Mouse (Mus musculus) colon, adult 2 months (tissue): ENCODE results near the gene Ucp2. TPM values are rescaled to one million over a fixed set of nuclear protein-coding genes. Genes with fewer than 3 reads are reported as not detected.

Source experiments
- polyA plus RNA-seq: library from polyadenylated mRNA; depleted of rRNA; stranded (reverse); fragments of >200 nt; gene quantifications from 2 replicates; pipeline ENCODE4 v1.2.3, GENCODE M21; 2012; rRNA removed

The Ucp2 gene
- polyA plus RNA-seq, result 1,003 and 1,075 TPM in 2 replicates

GRCm38 (mm10) chr7:100493117-100493483 lies at the start of gene Ucp2:
Gene Ucp2 (plus strand): TSS chr7:100493337.

GRCm38 (mm10) chr7:100472777-100473176 lies 20.4 kb upstream of the Ucp2 start, which contains the start of gene Ucp3:
Gene Ucp3 (plus strand): TSS chr7:100472990.

GRCm38 (mm10) chr7:100514573-100514972 lies 21.4 kb downstream of the Ucp2 start, which contains the start of gene Dnajb13:
Gene Dnajb13 (minus strand): TSS chr7:100514960.

GRCm38 (mm10) chr7:100536804-100537518 lies 43.8 kb downstream of the Ucp2 start, which contains the start of gene Coa4:
Gene Coa4 (plus strand): TSS chr7:100537071.

Other genes starting within 250 kb of the Ucp2 start
- gene P4ha3, start 207.8 kb upstream of the Ucp2 start, polyA plus RNA-seq, result 2.4 and 2.6 TPM in 2 replicates
- gene C2cd3, start 121.1 kb upstream of the Ucp2 start, polyA plus RNA-seq, result 15.9 and 16.0 TPM in 2 replicates
- gene Ppme1, start 121.0 kb upstream of the Ucp2 start, polyA plus RNA-seq, result 107 and 124 TPM in 2 replicates
- gene Ucp3, start 20.3 kb upstream of the Ucp2 start, polyA plus RNA-seq, result 0.22 and 0.38 TPM in 2 replicates
- 0.08 and 0.14 TPM in 2 replicates for gene Dnajb13, start 21.6 kb downstream of the Ucp2 start, polyA plus RNA-seq
- 20.7 and 22.8 TPM in 2 replicates for gene Coa4, start 43.7 kb downstream of the Ucp2 start, polyA plus RNA-seq
- 51.5 and 58.8 TPM in 2 replicates for gene Rab6a, start 114.1 kb downstream of the Ucp2 start, polyA plus RNA-seq
- 5.0 and 6.0 TPM in 2 replicates for gene Mrpl48, start 115.0 kb downstream of the Ucp2 start, polyA plus RNA-seq
- gene Plekhb1, start 169.1 kb downstream of the Ucp2 start, polyA plus RNA-seq, result 34.6 and 43.4 TPM in 2 replicates
- gene Fam168a, start 213.3 kb downstream of the Ucp2 start, polyA plus RNA-seq, result 54.0 and 59.4 TPM in 2 replicates